In the genomic region with DNA sequence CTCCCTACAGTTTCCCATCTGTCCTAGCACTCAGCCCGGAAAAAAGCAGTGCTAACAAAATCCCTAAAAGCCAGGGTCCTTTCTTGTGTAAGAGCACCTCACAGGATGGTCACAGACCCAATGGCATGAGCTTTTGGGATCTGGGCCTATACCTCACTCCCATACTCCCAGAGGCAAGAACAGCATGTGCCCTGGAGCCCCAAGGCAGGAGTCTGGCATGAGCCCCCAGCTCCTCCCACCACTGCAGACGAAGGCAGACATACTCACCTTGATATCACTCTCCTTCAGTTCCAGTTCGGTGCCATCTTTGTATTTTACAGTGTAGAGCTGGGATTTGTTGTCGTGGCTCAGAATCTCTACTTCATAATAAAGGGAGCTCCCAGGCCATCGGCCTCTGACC, we compare ENCODE assay signal across 21 mouse cellular contexts. TPM values are rescaled to one million over a fixed set of nuclear protein-coding genes. Genes with fewer than 3 reads are reported as not detected.
DNase-seq lines count a peak whose midpoint lies in the region; ATAC-seq and TF ChIP-seq lines count a peak whose summit lies in the region.
"Had no signal": no experiment of that assay in that cellular context is flagged by ENCODE, and none has a peak within 500 bp of the region (broad histone marks: within the 10 kb centered on the region; RNA-seq: fewer than 3 reads in every experiment).

No protein-coding gene starts in this region.

- H3K4me2 ChIP-seq in forebrain, embryonic 11.5 days (ENCODE audit: low read depth, low read length, severe bottlenecking): no peak overlapping the region
- H3K4me2 ChIP-seq in hindbrain, embryonic 13.5 days: no peak overlapping the region
- H3K4me2 ChIP-seq in liver, embryonic 15.5 days: peak overlapping the region; percentile 95
- H3K4me2 ChIP-seq: embryonic facial prominence, embryonic 12.5 days; forebrain, embryonic 13.5 days; forebrain, embryonic 15.5 days had no signal

- peak; percentile 26 for DNase-seq in forebrain, embryonic 11.5 days (ENCODE audit: low spot score)
- DNase-seq in forebrain, embryonic 10.5 days (ENCODE audit: extremely low spot score, low spot score): no peak
- DNase-seq in hindbrain, embryonic 10.5 days (ENCODE audit: low spot score): no peak
- DNase-seq in liver: no peak
- DNase-seq in gastrocnemius, adult 8-10 months (ENCODE audit: low spot score in 2 of 2): no peak
- DNase-seq: adrenal gland, adult 2 months; adrenal gland, postnatal 10 days; adrenal gland, postnatal 25 days; cerebellum, adult 11-12 months; cerebellum, adult 2 months; cerebellum, adult 9-10 months; cerebellum, postnatal 10 days; cerebellum, postnatal 25 days; forebrain, postnatal 0 days had no signal

- H3K4me1 ChIP-seq in forebrain, embryonic 11.5 days (replicated peaks; ENCODE audit: control insufficient read depth, insufficient read depth, low read length): peaks cover 7% of the 10 kb centered on the region; the same call in 1 of the 2 replicates
- peaks cover 47% of the 10 kb centered on the region for H3K4me1 ChIP-seq in forebrain, embryonic 10.5 days
- H3K4me1 ChIP-seq in hindbrain, embryonic 13.5 days (replicated peaks): peaks cover 35% of the 10 kb centered on the region
- peaks cover 29% of the 10 kb centered on the region for H3K4me1 ChIP-seq in hindbrain, embryonic 10.5 days (replicated peaks)
- H3K4me1 ChIP-seq in liver, embryonic 15.5 days (replicated peaks): peaks cover 35% of the 10 kb centered on the region
- H3K4me1 ChIP-seq in bone marrow, adult 2 months (ENCODE audit: control insufficient read depth, insufficient read depth, low read length): no peaks in the 10 kb centered on the region; the same call in 1 of the 2 replicates

- TF ChIP-seq POLR2A in bone marrow, adult 2 months (IDR thresholded peaks at IDR 0.05; ENCODE audit: borderline replicate concordance, control insufficient read depth, low read depth, low read length): no peak

- no peaks in the 10 kb centered on the region for H3K27me3 ChIP-seq in forebrain, embryonic 11.5 days (ENCODE audit: control insufficient read depth, insufficient read depth, low read length)
- no peaks in the 10 kb centered on the region for H3K27me3 ChIP-seq in forebrain, embryonic 10.5 days (ENCODE audit: poor library complexity, severe bottlenecking)
- H3K27me3 ChIP-seq in hindbrain, embryonic 13.5 days: no peaks in the 10 kb centered on the region
- H3K27me3 ChIP-seq in hindbrain, embryonic 10.5 days (ENCODE audit: insufficient read depth, poor library complexity, severe bottlenecking): no peaks in the 10 kb centered on the region
- H3K27me3 ChIP-seq in liver, embryonic 15.5 days: no peaks in the 10 kb centered on the region
- H3K27me3 ChIP-seq: embryonic facial prominence, embryonic 12.5 days; forebrain, embryonic 13.5 days; forebrain, embryonic 15.5 days had no signal

- no peak overlapping the region for H3K9ac ChIP-seq in forebrain, embryonic 11.5 days (ENCODE audit: low read length)
- H3K9ac ChIP-seq in hindbrain, embryonic 13.5 days: 0 out of 2 replicates have a peak overlapping the region, but pooled peaks have one; percentile 8
- H3K9ac ChIP-seq in liver, embryonic 15.5 days: no peak overlapping the region
- H3K9ac ChIP-seq: embryonic facial prominence, embryonic 12.5 days; forebrain, embryonic 13.5 days; forebrain, embryonic 15.5 days; forebrain, postnatal 0 days had no signal

- no peaks in the 10 kb centered on the region for H3K9me3 ChIP-seq in forebrain, embryonic 11.5 days (ENCODE audit: control insufficient read depth, low read length)
- no peaks in the 10 kb centered on the region; the same call in 1 of the 2 replicates for H3K9me3 ChIP-seq in forebrain, embryonic 10.5 days
- no peaks in the 10 kb centered on the region for H3K9me3 ChIP-seq in hindbrain, embryonic 13.5 days
- no peaks in the 10 kb centered on the region for H3K9me3 ChIP-seq in hindbrain, embryonic 10.5 days
- no peaks in the 10 kb centered on the region for H3K9me3 ChIP-seq in liver, embryonic 15.5 days (replicated peaks)
- H3K9me3 ChIP-seq: embryonic facial prominence, embryonic 10.5 days; embryonic facial prominence, embryonic 12.5 days; forebrain, embryonic 13.5 days; forebrain, embryonic 15.5 days had no signal

- H3K36me3 ChIP-seq in forebrain, embryonic 11.5 days (ENCODE audit: control insufficient read depth, insufficient read depth, low read length): peaks cover 11% of the 10 kb centered on the region; the same call in 1 of the 2 replicates
- peaks cover 59% of the 10 kb centered on the region for H3K36me3 ChIP-seq in forebrain, embryonic 10.5 days (replicated peaks)
- H3K36me3 ChIP-seq in hindbrain, embryonic 13.5 days: peaks cover 34% of the 10 kb centered on the region
- H3K36me3 ChIP-seq in hindbrain, embryonic 10.5 days: peaks cover 54% of the 10 kb centered on the region
- peaks cover 67% of the 10 kb centered on the region for H3K36me3 ChIP-seq in liver, embryonic 15.5 days (replicated peaks)

- no peak overlapping the region for H3K4me3 ChIP-seq in forebrain, embryonic 11.5 days (ENCODE audit: low read depth, low read length)
- no peak overlapping the region for H3K4me3 ChIP-seq in forebrain, embryonic 10.5 days
- no peak overlapping the region for H3K4me3 ChIP-seq in hindbrain, embryonic 13.5 days
- H3K4me3 ChIP-seq in hindbrain, embryonic 10.5 days: no peak overlapping the region
- no peak overlapping the region for H3K4me3 ChIP-seq in liver, embryonic 15.5 days (replicated peaks)
- H3K4me3 ChIP-seq in bone marrow, adult 2 months (replicated peaks; ENCODE audit: control insufficient read depth, low read depth, low read length): no peak overlapping the region
- H3K4me3 ChIP-seq: embryonic facial prominence, embryonic 10.5 days; embryonic facial prominence, embryonic 12.5 days; forebrain, embryonic 13.5 days; forebrain, embryonic 15.5 days had no signal

- TF ChIP-seq CTCF in bone marrow, adult 2 months (IDR thresholded peaks at IDR 0.05; ENCODE audit: control insufficient read depth, insufficient read depth, low read length): no peak

- 85% methylated on average over 5 of the region's 5 CpGs for WGBS in forebrain, embryonic 11.5 days
- 86% methylated on average over 5 of the region's 5 CpGs for WGBS in forebrain, embryonic 10.5 days
- WGBS in hindbrain, embryonic 13.5 days: 86% methylated on average over 5 of the region's 5 CpGs
- WGBS in hindbrain, embryonic 10.5 days: 92% methylated on average over 5 of the region's 5 CpGs
- WGBS in liver, embryonic 15.5 days (ENCODE audit: insufficient replicate concordance): 82% methylated on average over 5 of the region's 5 CpGs
- 81% methylated on average over 5 of the region's 5 CpGs for WGBS in bone marrow, adult 2 months

- ATAC-seq in forebrain, embryonic 11.5 days (replicated peaks; ENCODE audit: low FRiP score): no peak
- ATAC-seq in hindbrain, embryonic 13.5 days (ENCODE audit: low FRiP score): no peak
- ATAC-seq in liver, embryonic 15.5 days (ENCODE audit: insufficient read depth): no peak
- ATAC-seq: forebrain, embryonic 13.5 days; forebrain, embryonic 15.5 days; forebrain, postnatal 0 days had no signal

- no peak overlapping the region for H3K27ac ChIP-seq in forebrain, embryonic 11.5 days (ENCODE audit: low read depth, low read length)
- no peak overlapping the region for H3K27ac ChIP-seq in forebrain, embryonic 10.5 days
- no peak overlapping the region for H3K27ac ChIP-seq in hindbrain, embryonic 13.5 days
- no peak overlapping the region for H3K27ac ChIP-seq in hindbrain, embryonic 10.5 days
- no peak overlapping the region for H3K27ac ChIP-seq in liver, embryonic 15.5 days (replicated peaks)
- 0 out of 2 replicates have a peak overlapping the region, but pooled peaks have one; percentile 1 for H3K27ac ChIP-seq in bone marrow, adult 2 months (ENCODE audit: control insufficient read depth, insufficient read depth, low read depth, low read length, poor library complexity)
- H3K27ac ChIP-seq: embryonic facial prominence, embryonic 10.5 days; embryonic facial prominence, embryonic 12.5 days; forebrain, embryonic 13.5 days; forebrain, embryonic 15.5 days had no signal

RNA-seq across cellular contexts. Expression of a gene that starts 4.7 kb away (rescaled TPM):
- 199 and 211 TPM in 2 replicates for polyA plus RNA-seq in forebrain, embryonic 11.5 days (2014; fragmentation: Nextera tagmentation; extraction: Ambion mirVana)
- polyA plus RNA-seq in forebrain, embryonic 10.5 days (2016; fragmentation: Nextera tagmentation; extraction: Ambion mirVana): 212 and 221 TPM in 2 replicates
- 37.2 and 38.3 TPM in 2 replicates for polyA plus RNA-seq in hindbrain, embryonic 13.5 days (2015; fragmentation: Nextera tagmentation; extraction: Ambion mirVana)
- polyA plus RNA-seq in hindbrain, embryonic 10.5 days (2016; fragmentation: Nextera tagmentation; extraction: Ambion mirVana): 135 and 189 TPM in 2 replicates
- 250 and 253 TPM in 2 replicates for polyA plus RNA-seq in liver, embryonic 15.5 days (2015; fragmentation: Nextera tagmentation; extraction: Ambion mirVana)
- 160 and 176 TPM in 2 replicates for polyA plus RNA-seq in bone marrow, adult 2 months (2011; ENCODE audit: insufficient read depth, insufficient read length, low replicate concordance, missing spikeins)
- total RNA-seq in gastrocnemius, adult 8-10 months (2022): 10 to 100 TPM; 20.4 to 23.4 (median 23.0) TPM
